Mouse (Mus musculus) brain, adult 2 months (tissue): ENCODE results near the gene Nrcam.
A peak's percentile ranks its signal among the peaks of the same experiment; 100 is the strongest.

Experiments used
- DNase-seq: peaks from one replicate; pipeline ENCODE4 v3.0.0; 2011; ENCODE audit warnings: low read depth, low spot score

The Nrcam gene

GRCm38 (mm10) chr12:44602958-44603331 lies 274.3 kb downstream of the Nrcam start:
- peak; percentile 19 for DNase-seq

GRCm38 (mm10) chr12:44617001-44617421 lies 288.3 kb downstream of the Nrcam start:
- peak; percentile 77 for DNase-seq

GRCm38 (mm10) chr12:44617488-44617887 lies 288.8 kb downstream of the Nrcam start:
- DNase-seq: peak; percentile 59

GRCm38 (mm10) chr12:44639341-44639921 lies 310.7 kb downstream of the Nrcam start:
- no peak for DNase-seq

GRCm38 (mm10) chr12:44640579-44640978 lies 311.9 kb downstream of the Nrcam start:
- no peak for DNase-seq
